Mouse (Mus musculus) left cerebral cortex, adult 9 months (tissue): ENCODE results near the gene BC005537.
A peak's percentile ranks its signal among the peaks of the same experiment; 100 is the strongest.
"Not testable (repeated sequence)": the region's sequence is repeated elsewhere in the genome, so short reads cannot be mapped to it uniquely, and the experiment has no call there.

Experiments used
- DNase-seq, 2 experiments: peaks; one replicate each; pipeline ENCODE4 v3.0.0; 2022; ENCODE audit warnings: low spot score in 2 of 2

Gene BC005537

GRCm38 (mm10) chr13:24799925-24800673 lies 1.4 kb upstream of the BC005537 start:
- no peak for DNase-seq

GRCm38 (mm10) chr13:24800674-24801307 lies 666 bp upstream of the BC005537 start:
- peak; percentile 92 to 97 for DNase-seq

- peak in 1 of 2 experiments; percentile 18 for DNase-seq
These were observed 754 bp downstream of the BC005537 start for GRCm38 (mm10) chr13:24802131-24802691.

- DNase-seq, result no peak
These were observed 1.7 kb downstream of the BC005537 start for GRCm38 (mm10) chr13:24803196-24803595.

GRCm38 (mm10) chr13:24806079-24806478 lies 4.6 kb downstream of the BC005537 start:
- no peak for DNase-seq

- DNase-seq, result no peak
These were observed 11.1 kb downstream of the BC005537 start for GRCm38 (mm10) chr13:24812521-24812920.

GRCm38 (mm10) chr13:24814616-24815015 lies 13.2 kb downstream of the BC005537 start:
- DNase-seq, result no peak

GRCm38 (mm10) chr13:24816125-24817092 lies 15.0 kb downstream of the BC005537 start:
- no peak for DNase-seq

- DNase-seq, result no peak
These were observed 18.5 kb downstream of the BC005537 start for GRCm38 (mm10) chr13:24819931-24820330.

- no peak for DNase-seq
These were observed 21.3 kb downstream of the BC005537 start for GRCm38 (mm10) chr13:24822663-24823343.

GRCm38 (mm10) chr13:24824647-24825046 lies 23.2 kb downstream of the BC005537 start:
- DNase-seq, result no peak

- no peak for DNase-seq
These were observed 24.1 kb downstream of the BC005537 start for GRCm38 (mm10) chr13:24825587-24825986.

- DNase-seq, result no peak
These were observed 24.7 kb downstream of the BC005537 start for GRCm38 (mm10) chr13:24826116-24826515.

- no peak for DNase-seq
These were observed 29.4 kb downstream of the BC005537 start for GRCm38 (mm10) chr13:24830756-24831352.

- DNase-seq, result peak; percentile 89 to 92
These were observed 30.1 kb downstream of the BC005537 start, which contains the start of the genes Acot13 and Tdp2 for GRCm38 (mm10) chr13:24831353-24832130. Acot13 (minus strand) TSS chr13:24831540. Tdp2 (plus strand) TSS chr13:24831679.

- no peak for DNase-seq
These were observed 30.8 kb downstream of the BC005537 start for GRCm38 (mm10) chr13:24832131-24832810.

GRCm38 (mm10) chr13:24832811-24833155 lies 31.3 kb downstream of the BC005537 start:
- no peak for DNase-seq

GRCm38 (mm10) chr13:24837765-24838164 lies 36.3 kb downstream of the BC005537 start:
- not testable (repeated sequence) for DNase-seq

- no peak for DNase-seq
These were observed 38.4 kb downstream of the BC005537 start for GRCm38 (mm10) chr13:24839831-24840230.
